Mouse (Mus musculus): ENCODE results near the gene Mllt1.

- no peak for TF ChIP-seq EP300 (IDR thresholded peaks at IDR 0.05; ENCODE audit: low read length)
- TF ChIP-seq USF1 (IDR thresholded peaks at IDR 0.05; ENCODE audit: low read depth, low read length) = no peak
- TF ChIP-seq TCF12 (IDR thresholded peaks at IDR 0.05; ENCODE audit: low read depth, low read length) = no peak
- no peak for TF ChIP-seq MAX (IDR thresholded peaks at IDR 0.05; ENCODE audit: low read length)
- no peak for TF ChIP-seq CTCF (conservative IDR thresholded peaks at IDR 0.05 in 1 of 2, IDR thresholded peaks at IDR 0.05 in 1 of 2; ENCODE audit: low read depth in 2 of 2, low read length in 2 of 2)
- TF ChIP-seq POLR2A (IDR thresholded peaks at IDR 0.05; ENCODE audit: low read depth, low read length) = no peak
- TF ChIP-seq POLR2AphosphoS2 (IDR thresholded peaks at IDR 0.05; ENCODE audit: low read depth, low read length) = no peak
- no peak for TF ChIP-seq RAD21 (IDR thresholded peaks at IDR 0.05; ENCODE audit: low read depth, low read length)
- TF ChIP-seq ZKSCAN1 (IDR thresholded peaks at IDR 0.05; ENCODE audit: borderline replicate concordance, low read depth, low read length) = no peak
- TF ChIP-seq HCFC1 (IDR thresholded peaks at IDR 0.05; ENCODE audit: low read depth, low read length) = no peak
- no peak for TF ChIP-seq ZNF384 (IDR thresholded peaks at IDR 0.05; ENCODE audit: low read depth, low read length)
Observed at GRCm38 (mm10) chr17:56936731-56937130, 1.5 kb upstream of the Mllt1 start.
